Mouse (Mus musculus) bone marrow, adult 2 months (tissue): Measurements from ENCODE around the gene Flt1. TPM values are rescaled to one million over a fixed set of nuclear protein-coding genes. Genes with fewer than 3 reads are reported as not detected.

ENCODE experiments used
- H3K27ac ChIP-seq: fragments of 200-500 bp; 2 replicates; pipeline ENCODE4 v1.5.1; 2012; ENCODE audit warnings: low read depth, mild to moderate bottlenecking, control low read depth, inconsistent platforms, low read length; ENCODE audit not compliant: control insufficient read depth, poor library complexity, insufficient read depth
- H3K4me1 ChIP-seq: fragments of 200-500 bp; 2 replicates; pipeline ENCODE4 v1.6.1; 2011; ENCODE audit warnings: low read length; ENCODE audit not compliant: control insufficient read depth, insufficient read depth
- H3K4me3 ChIP-seq: fragments of 200-500 bp; replicated peaks from 2 replicates; pipeline ENCODE3; 2011; ENCODE audit warnings: mild to moderate bottlenecking, low read depth, low read length, control low read depth; ENCODE audit not compliant: control insufficient read depth
- CTCF ChIP-seq: fragments of 200-500 bp; IDR thresholded peaks from 2 replicates; pipeline ENCODE4 v1.5.1; 2011; ENCODE audit warnings: low read length, control low read depth; ENCODE audit not compliant: control insufficient read depth, insufficient read depth
- POLR2A ChIP-seq: fragments of 200-500 bp; IDR thresholded peaks from 2 replicates; pipeline ENCODE4 v1.6.1; 2011; ENCODE audit warnings: low read depth, mild to moderate bottlenecking, control low read depth, low read length, borderline replicate concordance; ENCODE audit not compliant: control insufficient read depth
- WGBS: fragments of 180-500 bp; shearing (Covaris S2); methylation state at CpG from one replicate; pipeline ENCODE4 v1.1.7; 2018; 5-methylcytosine and 5-hydroxymethylcytosine counted together
- polyA plus RNA-seq: library from polyadenylated mRNA; stranded (reverse); fragments of >200 nt; gene quantifications from 2 replicates; pipeline ENCODE4 v1.2.4, GENCODE M21; 2011; ENCODE audit warnings: low replicate concordance; ENCODE audit not compliant: missing spikeins, insufficient read depth, insufficient read length

The Flt1 gene
- polyA plus RNA-seq, 1 experiment, result 5.1 TPM

GRCm38 (mm10) chr5:147551879-147552627, 173.8 kb downstream of the Flt1 start:
- TF ChIP-seq CTCF, result no peak
- no peak for TF ChIP-seq POLR2A
- H3K27ac ChIP-seq, result no peak overlapping the region
- WGBS, result 80% methylated on average over 13 of the region's 13 CpGs
- H3K4me1 ChIP-seq, result no peaks in the 10 kb centered on the region
- no peak overlapping the region for H3K4me3 ChIP-seq

GRCm38 (mm10) chr5:147549016-147549755, 176.6 kb downstream of the Flt1 start:
- no peaks in the 10 kb centered on the region for H3K4me1 ChIP-seq
- H3K27ac ChIP-seq, result no peak overlapping the region
- 87% methylated on average over 12 of the region's 12 CpGs for WGBS
- H3K4me3 ChIP-seq, result no peak overlapping the region
- TF ChIP-seq CTCF, result no peak
- TF ChIP-seq POLR2A, result no peak

GRCm38 (mm10) chr5:147545731-147546241, 180.0 kb downstream of the Flt1 start:
- WGBS, result 69% methylated on average over 11 of the region's 11 CpGs
- H3K4me3 ChIP-seq, result no peak overlapping the region
- H3K27ac ChIP-seq, result no peak overlapping the region
- TF ChIP-seq CTCF (peak; percentile 55), POLR2A (no peak)
- no peaks in the 10 kb centered on the region; the same call in 1 of the 2 replicates for H3K4me1 ChIP-seq

GRCm38 (mm10) chr5:147542291-147542690, 183.5 kb downstream of the Flt1 start:
- TF ChIP-seq POLR2A, result no peak
- no peak for TF ChIP-seq CTCF
- Histone ChIP-seq H3K4me3 (no peak overlapping the region), H3K27ac (no peak overlapping the region), H3K4me1 (no peaks in the 10 kb centered on the region; the same call in 1 of the 2 replicates)
- WGBS, result 40% methylated on average over 6 of the region's 6 CpGs

- Histone ChIP-seq H3K27ac (no peak overlapping the region), H3K4me1 (no peaks in the 10 kb centered on the region; the same call in 1 of the 2 replicates), H3K4me3 (no peak overlapping the region)
- TF ChIP-seq POLR2A (no peak), CTCF (no peak)
- 34% methylated on average over 4 of the region's 4 CpGs for WGBS
Measured at GRCm38 (mm10) chr5:147539815-147540214, 186.0 kb downstream of the Flt1 start.

DNA sequence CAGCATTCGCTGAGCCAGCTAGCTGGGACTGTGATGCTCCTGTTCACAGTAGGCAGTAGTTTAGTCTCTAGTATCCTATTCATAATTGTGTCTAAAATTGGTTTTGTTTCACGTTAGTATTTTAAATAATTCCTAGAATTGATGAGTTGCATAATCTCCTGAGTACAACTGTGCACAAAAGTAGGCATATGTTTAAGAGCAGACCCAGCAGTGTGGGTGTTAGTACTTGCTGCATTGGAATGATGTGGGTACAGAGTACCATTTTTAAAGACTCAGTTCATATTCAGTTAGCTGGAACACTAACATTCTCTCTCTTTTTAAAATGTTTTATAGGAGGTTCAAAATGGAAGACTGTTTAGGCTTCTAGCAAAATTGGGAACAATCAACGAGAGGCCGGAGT, 186.4 kb downstream of the Flt1 start:
- no peak overlapping the region for H3K4me3 ChIP-seq
- no peak overlapping the region for H3K27ac ChIP-seq
- 78% methylated on average over 4 of the region's 4 CpGs for WGBS
- TF ChIP-seq POLR2A (no peak), CTCF (no peak)
- no peaks in the 10 kb centered on the region; the same call in 1 of the 2 replicates for H3K4me1 ChIP-seq

GRCm38 (mm10) chr5:147532031-147532430, 193.8 kb downstream of the Flt1 start:
- H3K4me1 ChIP-seq, result no peaks in the 10 kb centered on the region
- H3K4me3 ChIP-seq, result no peak overlapping the region
- WGBS, result 42% methylated on average over 6 of the region's 6 CpGs
- no peak for TF ChIP-seq CTCF
- no peak for TF ChIP-seq POLR2A
- H3K27ac ChIP-seq, result no peak overlapping the region

DNA sequence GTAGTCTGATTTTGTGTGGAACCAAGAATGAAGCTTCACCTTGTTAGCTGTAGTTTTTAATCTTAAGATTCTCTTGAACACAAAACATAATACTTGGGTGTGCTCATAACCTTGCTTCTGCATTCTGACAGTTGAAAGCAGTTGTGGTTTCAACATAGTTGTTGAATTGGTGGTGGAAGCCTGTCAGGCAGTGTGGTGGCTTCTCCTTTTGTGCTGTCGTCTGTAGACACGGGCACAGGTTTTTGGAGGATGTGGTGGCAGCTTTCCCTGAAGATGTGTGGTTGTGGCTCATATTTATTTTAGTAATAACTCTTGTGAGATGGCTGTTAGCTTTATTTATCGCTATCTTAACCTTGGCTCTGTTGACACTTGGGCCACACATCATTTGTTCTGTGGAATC, 198.0 kb downstream of the Flt1 start:
- no peaks in the 10 kb centered on the region for H3K4me1 ChIP-seq
- H3K4me3 ChIP-seq, result no peak overlapping the region
- no peak overlapping the region; the same call in 1 of the 2 replicates for H3K27ac ChIP-seq
- TF ChIP-seq CTCF (no peak), POLR2A (no peak)
- WGBS, result 3% methylated on average over 3 of the region's 3 CpGs

DNA sequence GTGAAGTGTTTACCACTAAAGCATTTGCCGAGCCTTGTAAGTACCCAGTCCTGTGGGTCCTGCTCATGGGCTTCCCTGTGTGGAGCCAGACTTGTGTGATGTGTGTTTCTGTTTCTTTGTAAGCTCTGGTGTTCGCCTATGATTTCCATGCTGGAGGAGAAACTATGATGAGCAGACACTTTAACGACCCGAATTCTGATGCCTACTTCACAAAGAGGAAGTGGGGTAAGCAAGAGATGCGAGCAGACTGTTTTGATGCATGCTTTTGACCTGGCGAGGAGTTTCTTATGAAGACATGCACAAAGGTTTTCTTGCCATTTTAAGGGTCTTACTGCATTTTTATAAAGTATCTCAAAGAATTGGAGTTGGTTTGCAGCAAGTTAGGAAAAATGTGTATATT, 198.8 kb downstream of the Flt1 start:
- 18% methylated on average over 6 of the region's 6 CpGs for WGBS
- H3K4me3 ChIP-seq, result no peak overlapping the region
- no peak for TF ChIP-seq POLR2A
- TF ChIP-seq CTCF, result no peak
- H3K4me1 ChIP-seq, result no peaks in the 10 kb centered on the region
- no peak overlapping the region for H3K27ac ChIP-seq

Other genes with a start within 250 kb of the Flt1 start
- gene Pomp, start 134.4 kb upstream of the Flt1 start, polyA plus RNA-seq, result 93.6 and 166 TPM in 2 replicates
- 13.1 and 22.2 TPM in 2 replicates for gene Slc46a3, start 168.8 kb upstream of the Flt1 start, polyA plus RNA-seq
- not detected in 2 replicates for gene Mtus2, start 231.3 kb upstream of the Flt1 start, polyA plus RNA-seq